Mouse (Mus musculus): ENCODE measurements at regions not wholly inside any gene's neighbourhood (a gene's known extent, or its start where the extent isn't known, plus 50 kb on each side); places are given as distances from the start of the nearest gene placed in this dataset.

DNA sequence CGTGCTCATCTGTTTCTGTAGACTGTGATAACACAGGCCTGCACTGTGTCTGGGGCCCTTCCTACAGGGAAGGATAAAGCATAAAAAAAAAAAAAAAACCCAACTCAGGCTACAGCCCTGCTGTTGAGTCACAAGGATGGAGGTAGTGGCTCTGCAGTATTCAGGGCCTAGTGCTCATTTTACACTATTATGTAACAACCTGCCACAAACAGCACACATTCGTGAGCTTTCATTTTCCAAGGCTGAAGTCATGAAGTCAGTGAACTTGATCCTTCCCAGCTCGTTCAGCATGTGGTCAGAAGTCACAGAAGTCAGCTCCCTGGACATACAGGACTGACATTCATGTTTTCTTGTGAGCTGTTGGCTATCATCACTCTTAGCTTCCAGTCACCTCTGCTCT is 199.8 kb upstream of the Vstm2b start:
- Histone ChIP-seq H3K27ac (ENCODE audit: insufficient read depth, low read depth, low read length, poor library complexity, severe bottlenecking) (no peak overlapping the region), H3K4me3 (ENCODE audit: insufficient read depth in 1 of 2, low read depth in 1 of 2, low read length in 2 of 2, poor library complexity in 1 of 2, severe bottlenecking in 1 of 2) (no peak overlapping the region), H3K9me3 (ENCODE audit: control insufficient read depth, insufficient read depth, low read depth, low read length) (no peaks in the 10 kb centered on the region), H3K36me3 (ENCODE audit: control insufficient read depth, insufficient read depth, low read length, poor library complexity, severe bottlenecking) (no peaks in the 10 kb centered on the region), H3K4me1 (ENCODE audit: control insufficient read depth in 2 of 2, insufficient read depth in 2 of 2, low read length in 2 of 2, poor library complexity in 1 of 2) (no peaks in the 10 kb centered on the region), H3K9ac (ENCODE audit: insufficient read depth, low read depth, low read length, poor library complexity, severe bottlenecking) (no peak overlapping the region)
- no peak for TF ChIP-seq HCFC1 (IDR thresholded peaks at IDR 0.05; ENCODE audit: borderline replicate concordance, insufficient read depth, low read length)
- TF ChIP-seq ZC3H11A (IDR thresholded peaks at IDR 0.05; ENCODE audit: borderline replicate concordance, low read depth, low read length) = no peak
- TF ChIP-seq CHD2 (IDR thresholded peaks at IDR 0.05; ENCODE audit: low read depth, low read length) = no peak
- no peak for TF ChIP-seq ZNF384 (IDR thresholded peaks at IDR 0.05; ENCODE audit: low read depth, low read length)
- TF ChIP-seq MAFK (IDR thresholded peaks at IDR 0.05; ENCODE audit: insufficient read depth, low read depth, low read length) = no peak
- no peak for DNase-seq (ENCODE audit: low read depth, low spot score)
- in situ Hi-C loops (cut with MboI; ENCODE audit: low sequenced_read_pairs in 2 of 2, unreplicated experiment in 2 of 2) = no loop called here

- no peaks in the 10 kb centered on the region for H3K4me1 ChIP-seq (ENCODE audit: control insufficient read depth in 2 of 2, insufficient read depth in 2 of 2, low read length in 2 of 2, poor library complexity in 1 of 2)
- no peaks in the 10 kb centered on the region for H3K36me3 ChIP-seq (ENCODE audit: control insufficient read depth, insufficient read depth, low read length, poor library complexity, severe bottlenecking)
- no peak overlapping the region for H3K4me3 ChIP-seq (ENCODE audit: insufficient read depth in 1 of 2, low read depth in 1 of 2, low read length in 2 of 2, poor library complexity in 1 of 2, severe bottlenecking in 1 of 2)
- in situ Hi-C loops (cut with MboI; ENCODE audit: low sequenced_read_pairs in 2 of 2, unreplicated experiment in 2 of 2) = no loop called here
- H3K9ac ChIP-seq (ENCODE audit: insufficient read depth, low read depth, low read length, poor library complexity, severe bottlenecking) = no peak overlapping the region
- no peak for DNase-seq (ENCODE audit: low read depth, low spot score)
- no peaks in the 10 kb centered on the region for H3K9me3 ChIP-seq (ENCODE audit: control insufficient read depth, insufficient read depth, low read depth, low read length)
- no peak overlapping the region for H3K27ac ChIP-seq (ENCODE audit: insufficient read depth, low read depth, low read length, poor library complexity, severe bottlenecking)
- TF ChIP-seq HCFC1 (IDR thresholded peaks at IDR 0.05; ENCODE audit: borderline replicate concordance, insufficient read depth, low read length) = no peak
- no peak for TF ChIP-seq ZC3H11A (IDR thresholded peaks at IDR 0.05; ENCODE audit: borderline replicate concordance, low read depth, low read length)
- TF ChIP-seq CHD2 (IDR thresholded peaks at IDR 0.05; ENCODE audit: low read depth, low read length) = no peak
- no peak for TF ChIP-seq ZNF384 (IDR thresholded peaks at IDR 0.05; ENCODE audit: low read depth, low read length)
- no peak for TF ChIP-seq MAFK (IDR thresholded peaks at IDR 0.05; ENCODE audit: insufficient read depth, low read depth, low read length)
Observed at GRCm38 (mm10) chr7:40699633-40700032, 198.5 kb upstream of the Vstm2b start.

DNA sequence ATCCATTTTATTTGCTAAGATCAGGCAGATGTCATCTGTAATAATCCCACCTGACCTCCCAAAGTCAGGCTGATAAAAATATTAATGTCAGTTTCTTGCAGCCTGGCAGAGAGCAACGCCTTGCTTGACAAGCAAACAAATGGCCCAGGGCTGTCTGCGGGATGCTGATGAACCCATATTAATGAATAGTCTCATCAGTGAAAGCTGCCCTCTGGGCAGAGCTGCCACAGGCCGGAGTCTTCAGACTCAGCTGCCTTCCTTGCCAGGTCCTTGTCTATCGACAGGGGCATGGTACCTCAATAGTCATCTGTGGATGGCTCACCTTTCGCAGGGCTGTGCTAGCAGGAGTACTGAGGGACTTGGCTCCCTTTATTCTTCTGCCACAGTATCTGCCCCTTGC is 197.5 kb upstream of the Vstm2b start:
- in situ Hi-C loops (cut with MboI; ENCODE audit: low sequenced_read_pairs in 2 of 2, unreplicated experiment in 2 of 2) = no loop called here
- no peaks in the 10 kb centered on the region for H3K9me3 ChIP-seq (ENCODE audit: control insufficient read depth, insufficient read depth, low read depth, low read length)
- no peak overlapping the region for H3K4me3 ChIP-seq (ENCODE audit: insufficient read depth in 1 of 2, low read depth in 1 of 2, low read length in 2 of 2, poor library complexity in 1 of 2, severe bottlenecking in 1 of 2)
- no peak overlapping the region for H3K27ac ChIP-seq (ENCODE audit: insufficient read depth, low read depth, low read length, poor library complexity, severe bottlenecking)
- DNase-seq (ENCODE audit: low read depth, low spot score) = no peak
- H3K36me3 ChIP-seq (ENCODE audit: control insufficient read depth, insufficient read depth, low read length, poor library complexity, severe bottlenecking) = no peaks in the 10 kb centered on the region
- no peaks in the 10 kb centered on the region for H3K4me1 ChIP-seq (ENCODE audit: control insufficient read depth in 2 of 2, insufficient read depth in 2 of 2, low read length in 2 of 2, poor library complexity in 1 of 2)
- no peak overlapping the region for H3K9ac ChIP-seq (ENCODE audit: insufficient read depth, low read depth, low read length, poor library complexity, severe bottlenecking)
- TF ChIP-seq CHD2 (IDR thresholded peaks at IDR 0.05; ENCODE audit: low read depth, low read length) (no peak), ZNF384 (IDR thresholded peaks at IDR 0.05; ENCODE audit: low read depth, low read length) (no peak), ZC3H11A (IDR thresholded peaks at IDR 0.05; ENCODE audit: borderline replicate concordance, low read depth, low read length) (no peak), HCFC1 (IDR thresholded peaks at IDR 0.05; ENCODE audit: borderline replicate concordance, insufficient read depth, low read length) (no peak), MAFK (IDR thresholded peaks at IDR 0.05; ENCODE audit: insufficient read depth, low read depth, low read length) (no peak)

DNA sequence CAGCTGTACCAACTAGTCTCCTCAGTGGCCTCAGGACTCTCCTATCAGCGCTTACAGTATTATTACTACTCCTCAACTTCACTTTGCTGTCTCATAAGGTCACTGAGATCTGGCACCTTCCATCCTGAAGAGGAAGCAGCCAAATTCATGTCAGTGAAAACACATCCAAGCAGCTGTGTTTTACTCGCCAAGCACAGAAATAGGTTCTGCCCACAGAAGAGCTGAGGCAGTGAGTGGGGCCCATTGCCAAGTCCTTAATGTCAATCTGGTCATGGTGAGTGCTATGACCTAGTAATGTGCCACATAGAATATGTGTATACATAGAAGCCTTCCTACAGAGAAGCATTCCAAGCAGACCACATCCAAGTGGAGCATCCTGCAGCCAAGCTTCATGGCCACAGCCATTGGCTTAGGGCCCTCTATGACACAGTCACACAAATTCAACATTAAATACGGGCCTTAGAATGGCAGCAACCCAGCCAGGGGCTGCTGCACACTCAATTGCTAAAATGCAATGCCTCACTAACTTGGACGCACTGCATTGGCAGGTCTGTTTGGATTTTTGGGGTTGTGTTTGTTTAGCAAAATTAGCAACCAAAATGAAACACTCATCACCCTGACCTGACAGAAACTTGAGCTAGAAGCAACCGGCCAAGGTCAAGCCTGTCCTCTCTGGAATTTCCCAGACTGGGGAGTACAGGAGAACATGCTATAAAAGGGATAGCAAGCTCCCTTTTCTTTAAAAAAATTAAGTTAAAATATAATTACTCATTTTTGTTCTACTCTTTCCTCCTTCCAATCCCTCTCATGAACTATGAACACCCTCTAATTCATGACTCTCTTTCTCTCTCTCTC is 195.7 kb upstream of the Vstm2b start:
- TF ChIP-seq ZNF384 (IDR thresholded peaks at IDR 0.05; ENCODE audit: low read depth, low read length) (no peak), MAFK (IDR thresholded peaks at IDR 0.05; ENCODE audit: insufficient read depth, low read depth, low read length) (no peak), CHD2 (IDR thresholded peaks at IDR 0.05; ENCODE audit: low read depth, low read length) (no peak), ZC3H11A (IDR thresholded peaks at IDR 0.05; ENCODE audit: borderline replicate concordance, low read depth, low read length) (no peak), HCFC1 (IDR thresholded peaks at IDR 0.05; ENCODE audit: borderline replicate concordance, insufficient read depth, low read length) (no peak)
- in situ Hi-C loops (cut with MboI; ENCODE audit: low sequenced_read_pairs in 2 of 2, unreplicated experiment in 2 of 2) = no loop called here
- no peaks in the 10 kb centered on the region for H3K9me3 ChIP-seq (ENCODE audit: control insufficient read depth, insufficient read depth, low read depth, low read length)

More for the DNA sequence above, 195.7 kb upstream of the Vstm2b start:
- Histone ChIP-seq H3K9ac (ENCODE audit: insufficient read depth, low read depth, low read length, poor library complexity, severe bottlenecking) (no peak overlapping the region), H3K27ac (ENCODE audit: insufficient read depth, low read depth, low read length, poor library complexity, severe bottlenecking) (no peak overlapping the region), H3K36me3 (ENCODE audit: control insufficient read depth, insufficient read depth, low read length, poor library complexity, severe bottlenecking) (no peaks in the 10 kb centered on the region), H3K4me1 (ENCODE audit: control insufficient read depth in 2 of 2, insufficient read depth in 2 of 2, low read length in 2 of 2, poor library complexity in 1 of 2) (0 out of 4 replicates have a peak, but pooled peaks cover 0 to 2% of the 10 kb centered on the region in 2 experiments), H3K4me3 (ENCODE audit: insufficient read depth in 1 of 2, low read depth in 1 of 2, low read length in 2 of 2, poor library complexity in 1 of 2, severe bottlenecking in 1 of 2) (no peak overlapping the region)
- no peak for DNase-seq (ENCODE audit: low read depth, low spot score)
